Mouse (Mus musculus) liver, postnatal 0 days (tissue): Measurements from ENCODE around the gene Smyd3.

Source experiments
- CTCF ChIP-seq: sonication (generic); IDR thresholded peaks from 2 replicates; pipeline ENCODE4 v1.5.1; 2016; ENCODE audit warnings: antibody characterized with exemption, low read depth
- EP300 ChIP-seq: IDR thresholded peaks from 2 replicates; pipeline ENCODE4 v1.6.1; 2016; ENCODE audit warnings: antibody characterized with exemption, low read depth, mild to moderate bottlenecking

DNA sequence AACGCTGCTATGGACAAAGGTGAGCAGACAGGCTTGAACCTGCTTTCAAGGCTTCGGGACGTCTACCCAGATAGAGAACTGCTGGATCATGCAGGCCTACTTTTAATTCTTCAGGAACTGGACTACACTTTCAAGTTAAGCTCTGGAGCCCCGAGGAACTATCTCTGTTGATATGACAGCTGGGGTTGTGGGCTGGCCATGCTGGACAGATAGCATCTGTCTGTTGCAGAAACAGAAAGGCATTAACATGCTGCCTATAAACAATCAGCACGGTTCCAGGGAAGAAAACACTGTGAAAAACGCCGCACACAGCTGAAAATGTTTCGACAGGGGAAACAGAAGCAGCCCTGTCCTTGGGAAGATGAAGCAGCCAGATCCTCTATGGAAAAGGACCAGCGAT lies 365.5 kb downstream of the Smyd3 start:
- TF ChIP-seq CTCF (no peak), EP300 (no peak)
